Mouse (Mus musculus) ZHBTc4 (cell line): ENCODE measurements around the gene Neil3.
"Not testable (repeated sequence)": the region's sequence is repeated elsewhere in the genome, so short reads cannot be mapped to it uniquely, and the experiment has no call there.

Experiments
- DNase-seq: peaks from one replicate; pipeline ENCODE4 v3.0.0-alpha.2; 2011; ENCODE audit warnings: low read depth, low spot score

Neil3 gene

GRCm38 (mm10) chr8:53538049-53538448 lies 100.8 kb downstream of the Neil3 start:
- not testable (repeated sequence) for DNase-seq
